Mouse (Mus musculus) lung, adult 2 months (tissue): ENCODE results near the gene Csnk2a1.
"Not testable (repeated sequence)": the region's sequence is repeated elsewhere in the genome, so short reads cannot be mapped to it uniquely, and the experiment has no call there.

Experiments
- CTCF ChIP-seq: fragments of 200-500 bp; IDR thresholded peaks from 2 replicates; pipeline ENCODE4 v1.5.1; 2011; ENCODE audit warnings: mild to moderate bottlenecking, low read length, control low read depth; ENCODE audit not compliant: insufficient read depth
- POLR2A ChIP-seq: fragments of 200-500 bp; IDR thresholded peaks from 2 replicates; pipeline ENCODE4 v1.6.1; 2011; ENCODE audit warnings: low read depth, mild to moderate bottlenecking, control low read depth, low read length, borderline replicate concordance; ENCODE audit errors: extremely low read depth

- TF ChIP-seq CTCF, POLR2A: not testable (repeated sequence)
Measured at GRCm38 (mm10) chr2:152289623-152290022, 63.0 kb downstream of the Csnk2a1 start.
